Mouse (Mus musculus) heart, embryonic 16.5 days (tissue): ENCODE results near the gene F930015N05Rik. TPM values are rescaled to one million over a fixed set of nuclear protein-coding genes. Genes with fewer than 3 reads are reported as not detected.

Source experiments
- ATAC-seq: fragments of 200-750 bp; cut with Nextera tagmentation; replicated peaks from 2 replicates; pipeline ENCODE4 v1.8.0; 2017; ENCODE audit warnings: moderate number of reproducible peaks; ENCODE audit not compliant: insufficient read depth, low FRiP score; ENCODE audit errors: extremely low read depth
- H3K27ac ChIP-seq: fragments of 300-500 bp; sonication (generic); 2 replicates; pipeline ENCODE4 v1.5.1; 2014; ENCODE audit warnings: mild to moderate bottlenecking, low read length, control low read depth, moderate library complexity
- H3K27me3 ChIP-seq: fragments of 300-500 bp; sonication (generic); 2 replicates; pipeline ENCODE4 v1.6.1; 2014; ENCODE audit warnings: low read length, mixed read lengths; ENCODE audit not compliant: control insufficient read depth, insufficient read depth
- H3K36me3 ChIP-seq: fragments of 300-500 bp; sonication (generic); 2 replicates; pipeline ENCODE4 v1.6.1; 2014; ENCODE audit not compliant: control insufficient read depth, insufficient read depth
- H3K4me1 ChIP-seq: fragments of 300-500 bp; sonication (generic); 2 replicates; pipeline ENCODE4 v1.6.1; 2014; ENCODE audit warnings: low read length, mixed read lengths; ENCODE audit not compliant: control insufficient read depth, insufficient read depth
- H3K4me2 ChIP-seq: fragments of 300-500 bp; sonication (generic); 2 replicates; pipeline ENCODE4 v1.6.1; 2014; ENCODE audit warnings: low read depth, mild to moderate bottlenecking, control low read depth, low read length
- H3K4me3 ChIP-seq: fragments of 300-500 bp; sonication (generic); 2 replicates; pipeline ENCODE4 v1.5.1; 2014; ENCODE audit warnings: mild to moderate bottlenecking, control low read depth, low read length
- H3K9ac ChIP-seq: fragments of 300-500 bp; sonication (generic); 2 replicates; pipeline ENCODE4 v1.6.1; 2014; ENCODE audit warnings: low read length, control low read depth
- H3K9me3 ChIP-seq: fragments of 300-500 bp; sonication (generic); replicated peaks from 2 replicates; pipeline ENCODE4 v1.6.1; 2016; ENCODE audit warnings: low read length; ENCODE audit not compliant: control insufficient read depth
- WGBS: fragments of 180-500 bp; shearing (Covaris S2); extraction: QIAGEN DNeasy Blood & Tissue Kit; methylation state at CpG from one replicate; pipeline ENCODE4 v1.1.7; 2014; 5-methylcytosine and 5-hydroxymethylcytosine counted together
- polyA plus RNA-seq: library from polyadenylated mRNA; unstranded; fragments of >200 nt; fragmentation: Nextera tagmentation; extraction: Ambion mirVana; gene quantifications from 2 replicates; pipeline ENCODE4 v1.2.1, GENCODE M21; 2015

Gene F930015N05Rik
- 0.16 TPM in 1 of 2 replicates, not detected in the other for polyA plus RNA-seq

DNA sequence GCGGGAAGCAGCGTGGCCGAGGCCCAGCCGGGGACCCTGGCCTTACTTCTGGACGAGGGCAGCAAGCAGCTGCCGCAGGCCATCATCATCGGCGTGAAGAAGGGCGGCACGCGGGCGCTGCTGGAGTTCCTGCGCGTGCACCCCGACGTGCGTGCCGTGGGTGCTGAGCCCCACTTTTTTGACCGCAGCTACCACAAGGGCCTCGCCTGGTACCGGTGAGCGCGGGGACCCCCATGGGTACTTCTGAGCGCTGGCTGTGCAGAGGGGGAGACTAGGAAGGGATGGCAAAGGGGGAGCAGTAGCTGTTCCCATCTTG lies at the start of gene F930015N05Rik:
Gene F930015N05Rik (minus strand): TSS at position 242 of the 316 bp plus-strand sequence.
- peak within 1 kb of the TSS; percentile 99 for H3K4me2 ChIP-seq
- under 1% methylated on average over 24 of the region's 24 CpGs for WGBS
- no peak within 1 kb of the TSS for H3K27ac ChIP-seq
- no peak for ATAC-seq
- peaks cover 11% of the 10 kb centered on the region; the same call in 1 of the 2 replicates for H3K4me1 ChIP-seq
- H3K9ac ChIP-seq = peak within 1 kb of the TSS; percentile 68
- H3K9me3 ChIP-seq = 0 out of 2 replicates have a peak, but pooled peaks cover 4% of the 10 kb centered on the region
- no peaks in the 10 kb centered on the region for H3K36me3 ChIP-seq
- peak within 1 kb of the TSS; percentile 59 for H3K4me3 ChIP-seq
- H3K27me3 ChIP-seq = peaks cover 28% of the 10 kb centered on the region

DNA sequence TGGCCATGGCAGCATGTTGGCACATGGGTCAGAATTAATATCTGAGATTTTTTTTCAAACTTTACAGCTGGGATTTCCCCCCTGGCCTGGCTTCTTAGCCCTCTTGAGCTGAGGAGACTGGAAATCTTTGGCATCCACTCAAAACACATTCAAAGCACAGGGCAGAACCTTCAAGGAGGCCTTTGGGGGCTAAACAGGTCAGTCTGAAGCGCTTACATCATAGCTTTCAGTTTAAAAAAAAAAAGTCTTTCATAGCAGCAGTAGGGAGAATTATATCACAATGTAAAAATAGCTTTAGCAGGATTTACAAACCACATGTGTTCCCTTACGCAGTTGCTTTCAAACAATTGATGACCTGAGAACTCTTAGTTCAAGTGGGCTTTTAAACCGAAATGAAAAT lies 45.0 kb upstream of the F930015N05Rik start:
- WGBS = 45% methylated on average over 3 of the region's 3 CpGs
- H3K4me1 ChIP-seq = no peaks in the 10 kb centered on the region
- H3K27me3 ChIP-seq = 0 out of 2 replicates have a peak, but pooled peaks cover 3% of the 10 kb centered on the region
- no peak overlapping the region for H3K27ac ChIP-seq
- H3K9me3 ChIP-seq = no peaks in the 10 kb centered on the region
- H3K4me2 ChIP-seq = no peak overlapping the region
- ATAC-seq = 0 out of 2 replicates have a peak, but pooled peaks have one; percentile 10
- H3K9ac ChIP-seq = no peak overlapping the region
- no peak overlapping the region for H3K4me3 ChIP-seq
- no peaks in the 10 kb centered on the region for H3K36me3 ChIP-seq

DNA sequence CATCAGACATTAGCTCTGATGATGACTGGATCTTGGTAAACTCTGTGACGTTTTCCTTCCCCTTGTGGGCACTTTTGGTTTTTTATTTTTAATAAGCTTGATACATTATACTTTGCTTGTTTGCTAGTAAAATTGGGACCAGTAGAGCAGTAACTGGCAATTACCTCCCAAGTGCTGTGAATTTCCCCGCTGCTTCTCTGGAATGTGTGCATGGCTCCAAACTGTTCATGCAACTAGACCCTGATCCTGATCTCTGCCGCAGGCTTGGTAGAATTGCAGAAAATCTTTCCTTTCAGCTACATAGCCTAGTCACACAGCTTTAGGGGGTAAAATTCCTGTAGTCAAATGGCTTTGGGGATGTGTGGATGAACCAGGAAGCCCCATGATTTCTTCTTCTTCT lies 37.2 kb upstream of the F930015N05Rik start:
- no peak for ATAC-seq
- H3K4me2 ChIP-seq = no peak overlapping the region
- H3K9me3 ChIP-seq = no peaks in the 10 kb centered on the region
- H3K4me3 ChIP-seq = no peak overlapping the region
- H3K36me3 ChIP-seq = no peaks in the 10 kb centered on the region
- WGBS = 62% methylated on average over 3 of the region's 3 CpGs
- H3K27ac ChIP-seq = no peak overlapping the region
- 0 out of 2 replicates have a peak, but pooled peaks cover 3% of the 10 kb centered on the region for H3K27me3 ChIP-seq
- no peaks in the 10 kb centered on the region for H3K4me1 ChIP-seq
- no peak overlapping the region for H3K9ac ChIP-seq

DNA sequence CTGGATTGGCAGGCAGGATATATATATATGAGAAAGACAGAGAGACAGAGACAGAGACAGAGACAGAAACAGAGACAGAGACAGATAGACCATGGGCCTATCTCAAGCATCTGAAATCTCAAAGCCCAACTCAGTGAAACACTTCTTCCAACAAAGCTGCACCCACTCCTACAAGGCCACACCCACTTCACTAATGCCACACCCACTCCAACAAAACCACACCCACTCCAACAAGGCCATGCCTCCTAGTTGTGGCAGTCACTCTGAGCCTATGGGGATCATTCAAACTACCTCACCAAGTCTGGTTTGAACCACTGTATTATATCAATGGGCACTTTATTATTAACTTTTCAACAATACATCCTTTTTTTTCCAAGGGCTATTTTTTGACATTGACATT lies 34.2 kb upstream of the F930015N05Rik start:
- no peak overlapping the region for H3K9ac ChIP-seq
- no peak overlapping the region for H3K27ac ChIP-seq
- no peaks in the 10 kb centered on the region for H3K9me3 ChIP-seq
- no peaks in the 10 kb centered on the region for H3K36me3 ChIP-seq
- no peaks in the 10 kb centered on the region for H3K4me1 ChIP-seq
- ATAC-seq = no peak
- H3K27me3 ChIP-seq = no peaks in the 10 kb centered on the region
- no peak overlapping the region for H3K4me2 ChIP-seq
- no peak overlapping the region for H3K4me3 ChIP-seq

DNA sequence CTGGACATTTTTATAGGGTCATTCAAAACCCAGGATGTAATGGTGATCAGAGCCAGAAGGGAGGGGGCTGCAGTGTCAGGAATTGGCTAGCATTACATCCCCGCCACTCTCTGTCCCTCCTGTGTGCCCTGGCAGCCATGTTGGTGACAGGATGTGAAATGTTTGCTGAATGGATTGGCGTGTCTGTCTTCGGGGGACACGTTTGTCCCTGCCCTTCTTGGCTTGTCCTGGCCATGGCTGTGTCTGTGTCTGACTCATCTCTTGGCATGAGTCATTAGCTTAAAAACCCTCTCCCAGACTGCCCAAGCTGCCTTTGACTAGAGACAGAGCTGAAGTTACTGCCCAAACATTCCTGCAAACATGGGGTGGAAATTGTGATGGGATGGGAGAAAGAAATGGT lies 32.3 kb upstream of the F930015N05Rik start:
- WGBS = 50% methylated on average over 4 of the region's 4 CpGs
- ATAC-seq = no peak
- Histone ChIP-seq H3K27me3 (no peaks in the 10 kb centered on the region), H3K27ac (no peak overlapping the region), H3K4me3 (no peak overlapping the region), H3K4me1 (no peaks in the 10 kb centered on the region), H3K4me2 (no peak overlapping the region), H3K9ac (no peak overlapping the region), H3K9me3 (no peaks in the 10 kb centered on the region), H3K36me3 (no peaks in the 10 kb centered on the region)

DNA sequence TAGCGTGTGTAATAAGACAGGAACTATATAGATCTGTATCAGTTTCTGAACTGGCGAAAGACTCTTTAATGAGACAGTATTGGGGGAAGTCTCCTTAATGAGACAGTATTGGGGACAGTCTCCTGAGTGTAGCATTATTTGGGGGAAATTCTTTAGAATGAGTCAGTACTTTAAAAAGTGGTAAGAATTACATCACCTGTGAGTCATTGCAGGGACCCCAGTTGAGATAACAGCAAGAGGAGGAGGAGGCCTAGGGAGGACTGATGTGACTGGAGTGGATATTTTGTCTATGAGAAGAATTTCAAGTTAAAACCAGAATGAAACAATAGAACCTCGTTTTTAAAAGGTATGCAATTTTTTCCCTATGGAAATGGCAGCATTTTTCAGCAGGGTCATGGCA lies 25.3 kb upstream of the F930015N05Rik start:
- H3K27ac ChIP-seq = no peak overlapping the region
- no peaks in the 10 kb centered on the region for H3K36me3 ChIP-seq
- no peak overlapping the region for H3K4me3 ChIP-seq
- 62% methylated on average over 3 of the region's 3 CpGs for WGBS
- no peaks in the 10 kb centered on the region for H3K4me1 ChIP-seq
- H3K27me3 ChIP-seq = no peaks in the 10 kb centered on the region
- no peak overlapping the region for H3K9ac ChIP-seq
- no peak for ATAC-seq
- no peaks in the 10 kb centered on the region for H3K9me3 ChIP-seq
- H3K4me2 ChIP-seq = no peak overlapping the region

DNA sequence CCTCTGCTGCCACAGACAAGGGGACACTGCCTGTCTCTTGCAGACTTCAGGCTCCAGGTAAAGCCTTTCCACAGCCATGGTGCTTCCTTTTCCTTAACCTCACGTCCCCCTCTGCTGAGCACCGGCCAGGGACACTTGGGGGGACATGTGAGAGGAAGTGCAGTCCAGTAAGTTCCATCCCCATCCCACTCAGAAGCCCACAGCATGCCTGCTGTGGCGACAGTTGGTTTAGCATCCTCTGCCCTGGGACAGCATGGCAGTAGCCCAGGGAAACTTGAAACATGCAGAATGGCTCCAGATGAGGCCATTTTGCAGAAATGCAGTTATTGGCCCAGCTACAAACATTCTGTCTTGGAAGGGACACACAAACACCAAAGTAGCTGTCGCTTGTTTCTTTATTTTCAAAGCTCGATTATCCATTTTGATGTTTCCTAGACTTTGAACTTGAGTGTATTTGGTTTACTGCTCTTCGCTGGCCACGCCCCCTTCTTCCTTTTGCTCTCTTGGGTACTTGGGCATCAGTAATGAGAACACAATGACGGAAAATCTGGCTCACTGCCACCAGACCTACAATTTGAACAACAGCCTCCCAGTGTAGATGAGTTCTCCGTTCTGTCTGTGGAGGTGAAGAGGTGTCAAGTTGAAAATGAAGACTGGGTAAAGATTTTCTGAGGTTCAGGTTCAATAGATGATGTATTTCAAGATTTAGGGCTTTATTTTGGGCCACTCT lies 12.3 kb upstream of the F930015N05Rik start:
- 70% methylated on average over 9 of the region's 9 CpGs for WGBS
- Histone ChIP-seq H3K9ac (no peak overlapping the region), H3K4me1 (no peaks in the 10 kb centered on the region), H3K36me3 (no peaks in the 10 kb centered on the region), H3K4me2 (no peak overlapping the region), H3K27ac (no peak overlapping the region), H3K4me3 (no peak overlapping the region), H3K9me3 (no peaks in the 10 kb centered on the region), H3K27me3 (no peaks in the 10 kb centered on the region)
- ATAC-seq = no peak

DNA sequence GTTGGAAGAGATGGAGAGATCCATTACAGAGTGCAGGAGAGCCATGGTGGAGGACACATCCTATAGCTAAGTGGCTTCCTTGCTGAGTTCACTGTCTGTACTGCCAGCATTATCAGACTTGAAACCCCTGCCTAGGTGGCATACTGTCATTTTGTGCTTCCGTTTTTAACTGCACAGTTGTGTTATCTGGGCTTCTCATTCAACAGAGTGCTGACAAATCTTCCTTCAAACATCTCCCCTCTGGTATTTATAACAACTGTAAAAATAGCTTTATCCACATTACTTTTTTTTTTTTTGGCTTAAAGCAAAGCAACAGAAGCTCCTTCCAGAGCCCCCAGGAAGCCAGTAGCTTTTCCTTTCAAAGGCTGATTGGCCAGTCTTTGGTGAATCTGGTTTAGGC lies 8.8 kb upstream of the F930015N05Rik start:
- Histone ChIP-seq H3K27ac (no peak overlapping the region), H3K4me1 (peaks cover 4% of the 10 kb centered on the region; the same call in 1 of the 2 replicates), H3K4me2 (no peak overlapping the region), H3K27me3 (peaks cover 3% of the 10 kb centered on the region; the same call in 1 of the 2 replicates), H3K9ac (no peak overlapping the region), H3K4me3 (no peak overlapping the region), H3K36me3 (no peaks in the 10 kb centered on the region), H3K9me3 (no peaks in the 10 kb centered on the region)
- WGBS = 63% methylated on average over 1 of the region's 1 CpGs
- ATAC-seq = no peak

DNA sequence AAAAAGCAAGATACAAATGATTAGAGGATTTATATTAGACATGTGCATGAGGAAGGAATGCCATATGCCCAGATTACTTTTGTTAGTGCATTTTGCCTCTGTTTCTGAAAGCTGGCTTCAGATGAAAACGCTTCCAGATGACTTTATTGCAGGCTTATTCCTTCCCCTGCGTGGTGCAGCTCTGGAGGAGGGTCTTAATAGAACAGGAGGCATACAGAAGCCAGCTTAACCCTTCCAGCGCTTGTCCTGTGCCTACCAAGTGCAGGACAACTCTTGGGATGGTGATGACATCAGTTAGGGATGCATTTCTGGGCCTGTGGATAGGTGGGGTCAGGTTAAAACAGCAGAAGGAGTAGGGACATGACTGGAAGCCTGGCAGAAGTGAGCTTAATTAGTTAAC lies 6.2 kb upstream of the F930015N05Rik start:
- Histone ChIP-seq H3K9ac (no peak overlapping the region), H3K9me3 (no peaks in the 10 kb centered on the region), H3K27me3 (peaks cover 15% of the 10 kb centered on the region), H3K4me3 (no peak overlapping the region), H3K4me1 (peaks cover 4% of the 10 kb centered on the region; the same call in 1 of the 2 replicates), H3K27ac (no peak overlapping the region), H3K4me2 (no peak overlapping the region), H3K36me3 (no peaks in the 10 kb centered on the region)
- ATAC-seq = no peak
- 45% methylated on average over 3 of the region's 3 CpGs for WGBS
